Mouse (Mus musculus): ENCODE measurements around the gene Psmc5.

The Psmc5 gene

DNA sequence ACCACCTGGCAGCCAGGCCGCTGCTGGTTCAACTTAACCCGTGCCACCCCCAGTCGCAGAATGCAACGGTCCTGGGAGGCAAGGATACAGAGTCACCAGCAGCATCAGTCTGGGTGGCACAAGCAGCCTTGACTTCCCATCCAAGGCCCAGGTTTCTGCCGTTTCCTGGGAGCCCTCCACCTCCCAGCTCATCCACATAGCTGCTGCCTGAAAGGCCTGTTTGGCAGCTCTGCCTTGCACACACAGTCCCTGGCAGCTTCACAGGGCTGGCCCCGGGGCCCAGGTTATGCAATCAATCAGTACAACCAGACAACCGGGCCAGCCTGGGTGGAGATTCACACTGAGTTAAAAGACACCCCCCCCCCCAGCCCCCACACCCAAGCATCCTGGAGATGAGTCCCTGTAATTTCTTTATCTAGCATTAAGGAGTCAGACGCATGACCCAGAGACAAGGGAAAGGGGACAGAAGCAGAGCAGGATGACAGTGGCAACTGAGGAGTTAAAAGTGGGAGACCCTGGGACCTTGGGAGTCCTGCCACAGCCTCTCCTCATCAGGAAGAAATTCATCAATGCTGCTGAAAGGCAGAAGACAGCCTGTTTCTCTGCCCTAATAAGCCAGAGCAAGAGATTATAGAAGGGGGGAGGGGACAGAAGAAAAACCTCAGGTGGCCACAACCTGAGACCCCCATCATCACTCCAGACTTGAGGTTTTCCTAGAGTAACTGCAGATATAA lies 12.5 kb downstream of the Psmc5 start:
- peak; percentile 51; the same call in 1 of the 2 replicates for ATAC-seq (ENCODE audit: insufficient number of reproducible peaks, low FRiP score, low TSS enrichment)

DNA sequence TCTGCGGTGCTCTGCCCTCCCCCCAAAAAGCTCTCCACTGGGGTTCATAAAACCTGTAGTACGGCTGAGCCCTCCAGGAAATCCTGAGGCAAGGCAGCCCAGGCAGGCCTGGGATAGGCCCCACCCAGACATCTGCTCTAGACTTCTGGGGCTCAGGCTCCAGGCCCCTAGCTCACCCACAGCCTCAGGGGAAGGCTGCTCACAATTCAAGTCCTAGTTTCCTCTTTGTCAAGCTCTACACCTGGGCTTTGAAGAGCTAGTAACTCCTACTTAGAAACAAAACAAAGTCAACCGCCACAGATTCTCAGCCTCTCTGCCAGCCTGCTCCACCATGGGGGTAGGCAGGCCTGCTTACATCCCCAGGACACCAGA lies 13.1 kb downstream of the Psmc5 start:
- no peak for ATAC-seq (ENCODE audit: insufficient number of reproducible peaks, low FRiP score, low TSS enrichment)

DNA sequence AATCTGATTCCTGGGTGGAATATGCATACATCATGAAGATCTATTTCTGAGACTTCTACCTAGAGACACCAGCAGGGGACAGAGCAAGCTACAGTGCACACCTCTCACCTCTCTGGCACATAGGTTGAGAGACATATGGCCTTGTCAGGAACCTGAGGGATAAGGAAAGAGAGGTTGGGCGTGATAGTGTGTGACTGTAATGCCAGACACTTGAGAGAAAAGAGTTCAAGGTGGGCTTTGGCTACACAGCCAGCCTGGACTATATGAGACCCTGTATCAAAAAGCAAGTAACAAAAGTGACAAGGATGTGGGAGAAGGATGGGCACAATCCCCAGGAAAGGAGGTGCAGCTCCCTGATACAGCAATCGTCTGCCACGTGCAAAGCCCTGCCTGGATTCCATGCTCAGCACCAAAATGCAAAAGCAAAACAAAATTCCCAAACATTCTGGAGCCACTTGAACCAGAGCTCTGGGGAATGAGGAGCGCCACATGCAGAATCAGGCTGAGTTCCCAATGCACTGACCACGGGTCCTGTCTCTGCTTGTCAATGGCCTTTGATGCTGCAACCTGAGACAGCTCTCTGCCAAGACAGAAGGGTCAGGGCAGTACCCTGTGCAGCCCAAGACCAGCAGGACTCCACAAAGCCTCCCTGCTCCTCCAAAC lies 15.3 kb downstream of the Psmc5 start:
- no peak for ATAC-seq (ENCODE audit: insufficient number of reproducible peaks, low FRiP score, low TSS enrichment)

DNA sequence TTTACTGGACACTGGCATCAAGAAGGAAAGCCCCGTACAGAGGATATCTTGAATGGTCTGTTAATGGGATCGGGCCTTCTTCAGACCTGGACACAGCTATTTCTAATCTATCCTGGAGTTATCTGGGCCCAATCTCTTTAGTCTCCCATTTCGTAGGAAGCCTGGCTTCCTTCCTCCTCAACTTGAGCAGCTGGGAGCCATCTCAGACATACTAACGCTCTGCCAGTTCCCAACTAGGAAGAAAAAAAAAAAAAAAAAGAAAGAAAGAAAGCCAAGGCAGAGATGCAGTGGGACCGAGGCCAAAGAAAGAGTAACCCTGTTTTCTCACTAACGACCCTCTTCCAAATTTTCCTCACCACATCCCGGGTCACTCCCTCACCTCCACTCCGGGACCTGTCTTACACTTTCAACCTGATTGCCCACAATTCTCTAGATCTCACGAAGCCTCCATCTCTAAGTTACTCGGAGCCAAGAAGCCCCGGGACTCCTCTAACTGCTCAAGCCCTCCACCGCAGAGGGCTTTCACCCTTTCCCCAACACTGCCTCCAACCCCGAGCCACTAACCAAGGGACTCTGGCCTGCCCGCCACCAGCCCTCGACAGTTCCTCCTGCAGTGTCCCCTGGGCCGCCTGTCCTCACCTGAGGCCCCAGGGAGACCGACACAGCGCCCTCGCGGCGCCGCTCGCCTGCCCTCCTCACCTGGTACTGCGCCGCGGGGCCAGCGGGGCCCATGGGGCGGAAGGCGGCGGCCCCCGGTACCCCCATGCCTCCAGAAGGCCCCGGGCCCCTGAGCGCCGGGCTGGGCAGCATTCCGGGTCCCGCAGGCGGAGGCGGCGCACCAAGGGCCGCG lies 16.1 kb downstream of the Psmc5 start:
- ATAC-seq (ENCODE audit: insufficient number of reproducible peaks, low FRiP score, low TSS enrichment), result no peak

DNA sequence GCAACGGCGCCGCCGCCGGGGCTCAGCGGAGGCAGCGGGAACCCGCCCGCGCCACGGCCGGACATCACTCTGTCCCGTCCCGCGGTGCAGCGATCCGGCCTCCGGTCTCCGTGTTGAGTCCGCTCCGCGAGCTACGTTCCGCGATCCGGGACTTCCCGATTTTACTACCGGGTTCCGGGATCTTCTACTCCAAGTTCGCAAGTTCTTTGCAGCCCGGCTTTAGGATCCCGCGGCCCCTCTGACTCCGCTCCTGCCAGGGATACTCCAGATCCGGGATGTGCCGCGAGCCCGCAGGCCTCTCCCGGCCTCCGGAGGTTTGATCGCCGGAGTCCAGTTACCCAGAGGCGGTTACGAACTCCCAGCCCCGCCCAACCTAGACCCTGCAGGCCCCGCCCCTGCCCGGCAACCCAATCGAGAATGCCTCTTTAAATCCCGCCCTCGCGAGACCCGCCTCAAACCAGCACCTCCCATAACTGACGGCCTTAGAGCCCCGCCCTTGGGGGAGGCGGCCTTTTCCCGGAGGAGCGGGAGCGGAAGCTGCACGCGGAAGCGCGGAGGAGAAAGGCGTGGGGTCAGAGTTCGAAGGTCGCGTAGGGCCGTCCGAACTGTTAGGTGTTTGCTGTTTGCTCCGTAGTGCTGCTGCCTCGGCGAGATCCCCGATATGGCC lies 16.8 kb downstream of the Psmc5 start, which contains the start of gene Smarcd2:
Gene Smarcd2, minus strand, starts transcription at position 329 of the 667 bp plus-strand sequence.
- ATAC-seq (ENCODE audit: insufficient number of reproducible peaks, low FRiP score, low TSS enrichment), result peak; percentile 67

DNA sequence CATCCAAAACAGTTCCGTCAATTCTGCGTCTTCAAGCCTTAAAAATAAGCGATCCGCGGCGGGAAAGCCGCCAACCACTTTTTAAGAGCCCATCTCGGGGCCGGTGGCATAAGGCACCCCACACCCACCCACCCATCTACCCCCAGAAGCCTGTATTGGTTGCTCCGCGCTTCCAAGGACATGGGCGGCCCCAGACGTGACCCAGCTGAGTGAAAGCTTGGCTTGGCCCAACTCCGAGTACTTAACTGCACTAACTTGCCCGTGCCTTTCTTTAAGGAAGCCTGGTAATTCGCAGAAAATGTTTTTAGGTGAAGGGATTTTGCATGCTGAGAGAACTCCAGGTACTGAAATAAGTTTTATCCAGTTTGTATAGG lies 17.3 kb downstream of the Psmc5 start:
- ATAC-seq (ENCODE audit: insufficient number of reproducible peaks, low FRiP score, low TSS enrichment), result no peak

DNA sequence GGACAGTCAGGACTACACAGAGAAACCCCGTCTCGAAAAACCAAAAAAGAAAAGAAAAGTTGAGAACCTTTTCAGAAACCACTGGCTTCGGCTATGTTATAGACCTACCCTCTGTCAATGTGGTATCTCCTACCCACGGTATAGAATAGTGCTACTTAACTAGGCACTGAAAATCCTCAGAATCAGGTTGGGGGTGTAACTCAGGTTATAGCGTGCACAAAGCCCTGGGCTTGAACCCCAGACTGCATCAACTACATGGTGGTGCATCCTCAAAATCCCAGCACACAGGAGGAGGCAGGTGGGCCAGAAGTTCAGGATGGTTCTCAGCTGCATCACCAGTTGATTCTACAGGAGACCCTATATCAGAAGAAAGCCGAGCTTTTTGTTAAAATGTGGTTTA lies 17.9 kb downstream of the Psmc5 start:
- no peak for ATAC-seq (ENCODE audit: insufficient number of reproducible peaks, low FRiP score, low TSS enrichment)

DNA sequence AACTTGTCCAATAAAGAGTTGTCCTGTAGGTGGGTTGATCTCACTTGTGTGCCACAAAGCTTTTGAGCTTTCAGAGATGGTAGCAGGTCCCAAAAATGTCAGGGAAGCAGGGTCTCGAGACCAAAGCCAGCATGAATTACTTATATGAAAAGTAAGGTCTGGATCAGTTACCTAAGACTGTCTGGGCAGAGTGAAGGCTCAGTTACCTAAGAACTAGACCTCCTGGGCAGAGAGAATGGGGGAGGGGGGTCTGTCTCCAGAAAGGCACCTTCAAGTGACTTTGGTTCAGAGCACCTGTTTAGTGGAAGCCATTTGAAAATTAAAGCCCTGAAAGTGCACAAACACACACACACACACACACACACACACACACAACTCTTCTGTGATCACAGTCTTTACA lies 18.4 kb downstream of the Psmc5 start:
- no peak for ATAC-seq (ENCODE audit: insufficient number of reproducible peaks, low FRiP score, low TSS enrichment)

DNA sequence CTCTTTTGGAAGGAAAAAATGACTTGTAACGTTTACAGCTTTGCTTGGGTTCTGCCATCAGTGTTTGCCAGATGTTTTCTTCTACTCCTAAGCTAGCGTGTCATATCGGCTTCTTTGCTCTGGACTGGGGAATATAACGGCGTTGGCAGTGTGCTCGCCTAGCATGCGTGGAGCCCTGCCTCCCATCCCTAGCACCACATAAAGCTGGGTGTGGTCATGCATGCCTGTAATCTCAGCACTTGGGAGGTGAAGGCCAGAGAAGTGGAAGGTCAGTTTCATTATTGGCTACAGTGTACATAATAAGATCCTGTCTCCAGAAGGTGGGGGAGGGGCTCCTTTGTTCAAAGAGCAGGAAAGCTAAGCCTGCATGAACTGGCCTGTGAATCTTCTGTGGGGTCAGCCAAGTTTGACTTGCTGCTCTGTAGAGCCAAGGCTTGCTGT lies 19.0 kb downstream of the Psmc5 start:
- no peak for ATAC-seq (ENCODE audit: insufficient number of reproducible peaks, low FRiP score, low TSS enrichment)

DNA sequence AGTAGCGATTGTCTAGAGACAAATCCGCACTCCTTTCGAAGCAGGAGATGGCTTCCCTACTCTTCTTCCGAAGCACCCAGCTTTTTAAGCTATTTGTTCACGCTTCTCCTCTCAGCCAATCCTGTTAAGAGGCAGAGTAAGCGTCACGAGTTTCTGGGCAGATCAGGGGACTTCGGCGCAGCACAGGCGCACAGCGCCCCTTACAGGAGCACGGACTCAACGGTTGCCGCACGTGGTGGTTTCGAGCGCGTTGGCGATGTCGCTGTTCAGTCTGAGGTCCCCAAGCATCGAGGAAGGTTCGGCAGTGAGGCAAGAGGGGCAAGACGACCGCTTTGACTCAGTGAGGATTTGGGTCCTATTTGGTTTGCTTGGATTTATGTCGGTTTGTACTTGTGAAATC lies 20.5 kb downstream of the Psmc5 start, which contains the start of gene Tcam1:
Gene Tcam1, plus strand, starts transcription at position 219 of the 400 bp plus-strand sequence.
- peak; percentile 50 for ATAC-seq (ENCODE audit: insufficient number of reproducible peaks, low FRiP score, low TSS enrichment)

DNA sequence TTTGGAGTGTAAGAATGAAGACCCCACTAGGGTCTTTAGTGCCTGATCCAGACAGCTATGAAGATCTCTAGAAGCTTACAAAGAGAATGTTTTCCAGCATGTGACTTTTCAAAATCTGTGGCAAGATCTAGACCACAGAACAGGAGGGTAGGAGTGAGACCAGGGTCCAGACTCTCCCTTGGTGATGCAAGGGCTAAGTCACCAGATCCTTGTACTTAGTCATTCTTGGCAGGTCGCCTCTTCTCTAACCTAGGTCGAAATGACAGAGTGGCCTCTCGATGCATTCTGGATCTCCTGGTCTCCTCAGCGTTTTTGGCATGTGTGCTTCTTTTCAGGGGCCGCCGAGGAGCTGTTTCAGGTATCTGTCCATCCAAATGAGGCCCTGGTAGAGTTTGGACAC lies 26.5 kb downstream of the Psmc5 start:
- no peak for ATAC-seq (ENCODE audit: insufficient number of reproducible peaks, low FRiP score, low TSS enrichment)

DNA sequence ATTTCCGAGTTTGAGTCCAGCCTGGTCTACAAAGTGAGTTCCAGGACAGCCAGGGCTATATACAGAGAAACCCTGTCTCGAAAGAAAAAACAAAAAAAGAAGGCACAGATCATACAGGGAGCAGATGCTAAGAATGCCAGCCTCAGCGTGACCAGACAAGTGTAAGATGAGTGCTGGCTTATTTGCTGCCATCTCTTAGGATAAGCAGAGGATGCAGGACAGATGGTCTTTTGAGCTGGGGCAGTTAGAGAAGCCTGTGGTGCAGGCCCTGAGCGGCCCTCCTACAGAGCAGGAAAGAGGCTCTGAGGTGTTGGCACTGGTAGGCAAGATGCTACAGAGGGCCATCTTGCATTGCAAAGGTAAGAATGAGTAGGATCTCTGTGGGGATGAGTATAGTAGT lies 27.4 kb downstream of the Psmc5 start:
- ATAC-seq (ENCODE audit: insufficient number of reproducible peaks, low FRiP score, low TSS enrichment), result no peak

DNA sequence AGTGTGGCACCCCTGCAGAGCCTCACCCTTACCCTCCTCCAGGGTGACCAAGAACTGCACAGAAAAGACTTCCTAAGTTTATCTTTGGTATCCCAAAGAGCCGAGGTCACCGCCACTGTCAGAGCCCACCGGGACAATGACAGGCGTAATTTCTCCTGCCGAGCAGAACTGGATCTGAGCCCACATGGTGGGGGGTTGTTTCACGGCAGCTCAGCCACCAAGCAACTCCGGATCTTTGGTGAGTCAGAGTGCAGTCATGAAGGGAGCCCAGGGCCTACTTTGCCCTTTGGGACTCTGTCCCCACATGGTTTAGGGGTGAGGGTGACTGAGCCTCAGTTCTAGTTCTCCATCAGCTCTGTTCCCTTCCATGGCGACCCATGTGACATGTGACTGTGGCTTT lies 28.2 kb downstream of the Psmc5 start:
- no peak for ATAC-seq (ENCODE audit: insufficient number of reproducible peaks, low FRiP score, low TSS enrichment)

DNA sequence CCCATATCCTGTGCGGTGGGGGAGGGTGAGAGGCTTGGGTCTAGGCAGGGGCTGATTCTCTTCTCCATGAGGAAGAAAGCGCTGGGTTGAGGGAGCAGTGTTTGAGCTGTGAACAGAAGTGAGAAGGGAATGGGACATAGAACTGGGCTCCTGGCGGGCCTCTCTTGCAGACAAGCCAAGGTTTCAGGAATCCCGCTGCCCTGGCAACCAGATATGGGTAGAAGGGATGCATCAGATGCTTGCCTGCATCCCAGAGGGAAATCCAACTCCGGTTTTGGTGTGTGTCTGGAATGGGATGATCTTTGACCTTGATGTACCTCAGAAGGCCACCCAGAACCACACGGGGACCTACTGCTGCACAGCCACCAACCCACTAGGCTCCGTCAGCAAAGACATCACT lies 30.3 kb downstream of the Psmc5 start:
- no peak for ATAC-seq (ENCODE audit: insufficient number of reproducible peaks, low FRiP score, low TSS enrichment)

DNA sequence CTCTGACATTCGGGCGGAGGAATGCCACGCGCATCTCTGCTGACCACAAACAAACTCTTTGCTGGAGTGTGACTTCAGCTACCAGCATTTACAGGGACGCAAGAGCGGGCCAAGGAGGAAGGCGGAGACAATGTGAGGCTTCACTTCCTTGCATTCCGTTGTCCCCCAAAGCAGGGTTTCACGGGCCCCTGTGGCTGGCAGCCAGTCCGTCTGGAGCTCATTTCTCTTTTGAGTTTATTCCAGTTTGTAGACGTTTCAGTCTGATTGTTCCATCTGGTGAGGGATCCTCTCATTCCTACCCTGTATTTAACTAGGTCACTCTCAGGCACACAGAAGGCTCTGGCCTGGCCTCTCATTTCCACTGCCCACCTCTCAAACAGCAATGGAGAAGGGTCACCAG lies 31.0 kb downstream of the Psmc5 start:
- peak; percentile 71 for ATAC-seq (ENCODE audit: insufficient number of reproducible peaks, low FRiP score, low TSS enrichment)

DNA sequence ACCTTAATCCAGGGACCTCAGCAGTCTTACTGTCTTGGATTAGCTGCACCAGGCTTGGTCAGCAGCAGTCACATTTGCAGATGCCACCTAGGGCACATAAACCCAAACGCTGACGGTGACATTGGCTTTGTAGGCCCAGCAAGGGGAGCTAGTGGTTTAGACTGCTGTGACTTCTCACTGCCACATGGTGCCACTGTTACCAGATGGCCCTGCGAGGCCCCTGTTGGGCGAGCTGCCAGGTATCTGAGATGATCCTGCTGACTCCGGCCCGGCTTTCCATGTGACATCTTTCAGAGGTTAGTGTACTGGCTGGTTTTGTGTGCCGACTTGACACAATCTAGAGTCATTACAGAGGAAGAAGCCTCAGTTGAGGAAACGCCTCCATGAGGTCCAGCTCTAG lies 33.4 kb downstream of the Psmc5 start:
- ATAC-seq (ENCODE audit: insufficient number of reproducible peaks, low FRiP score, low TSS enrichment), result peak; percentile 58; the same call in 1 of the 2 replicates

DNA sequence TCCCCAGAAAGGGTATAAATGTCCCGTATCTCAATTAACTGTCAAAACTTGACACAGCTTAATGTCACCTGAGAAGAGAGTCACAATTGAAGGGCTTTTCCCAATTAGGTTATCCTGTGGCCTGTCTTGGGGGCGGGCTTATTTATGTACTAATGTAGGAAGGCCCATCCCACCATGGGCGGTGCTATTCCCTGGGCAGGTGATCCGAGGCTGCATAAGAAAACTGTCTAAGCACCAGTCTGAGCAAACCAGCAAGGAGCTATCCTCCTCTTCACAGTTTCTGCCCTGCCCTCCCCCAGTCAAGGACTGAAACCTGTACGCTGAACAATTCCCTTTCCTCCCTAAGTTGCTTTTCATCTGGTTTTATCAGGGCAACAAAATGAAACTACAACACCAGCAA lies 34.4 kb downstream of the Psmc5 start:
- no peak for ATAC-seq (ENCODE audit: insufficient number of reproducible peaks, low FRiP score, low TSS enrichment)

DNA sequence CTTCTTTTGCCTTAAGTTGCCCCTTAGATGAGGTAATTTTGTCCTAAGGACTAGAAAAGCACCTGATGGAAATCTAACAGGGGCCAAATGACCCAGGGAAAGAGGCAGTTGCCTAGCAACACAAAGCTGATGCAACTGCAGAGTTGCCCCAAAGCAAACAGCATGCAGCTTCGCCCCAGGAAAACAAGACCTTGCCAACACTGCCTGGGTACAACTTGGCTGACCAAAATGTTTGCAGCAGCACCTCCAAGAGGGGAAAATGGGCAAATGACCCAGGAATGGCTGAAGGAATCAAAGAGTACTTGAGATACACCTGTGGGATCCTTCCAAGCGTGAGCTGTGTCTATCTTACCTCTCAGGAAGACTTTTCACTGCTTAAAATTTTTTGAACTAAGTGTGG lies 35.9 kb downstream of the Psmc5 start:
- ATAC-seq (ENCODE audit: insufficient number of reproducible peaks, low FRiP score, low TSS enrichment), result no peak

DNA sequence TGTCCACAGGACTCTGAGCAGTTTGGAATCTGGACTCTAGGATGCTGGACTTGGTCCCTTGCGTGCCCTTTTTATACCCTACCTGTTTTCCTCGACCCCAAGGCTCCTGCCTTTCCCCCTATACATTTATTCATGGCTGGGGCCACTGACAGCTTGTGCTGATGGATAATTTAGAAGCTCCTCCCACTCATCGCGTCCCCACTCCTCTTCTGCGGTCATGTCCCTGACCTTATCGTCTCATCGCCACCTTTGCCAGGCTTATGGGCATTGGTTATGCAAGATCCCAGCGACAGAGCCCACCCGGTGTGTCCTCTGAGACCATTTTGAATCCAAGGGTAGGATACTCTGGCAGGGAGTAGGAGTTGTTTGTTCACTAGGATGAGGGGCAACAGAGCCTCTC lies 45.8 kb downstream of the Psmc5 start, which contains the start of gene Gh:
Gene Gh, minus strand, starts transcription at position 101 of the 400 bp plus-strand sequence.
- no peak for ATAC-seq (ENCODE audit: insufficient number of reproducible peaks, low FRiP score, low TSS enrichment)

DNA sequence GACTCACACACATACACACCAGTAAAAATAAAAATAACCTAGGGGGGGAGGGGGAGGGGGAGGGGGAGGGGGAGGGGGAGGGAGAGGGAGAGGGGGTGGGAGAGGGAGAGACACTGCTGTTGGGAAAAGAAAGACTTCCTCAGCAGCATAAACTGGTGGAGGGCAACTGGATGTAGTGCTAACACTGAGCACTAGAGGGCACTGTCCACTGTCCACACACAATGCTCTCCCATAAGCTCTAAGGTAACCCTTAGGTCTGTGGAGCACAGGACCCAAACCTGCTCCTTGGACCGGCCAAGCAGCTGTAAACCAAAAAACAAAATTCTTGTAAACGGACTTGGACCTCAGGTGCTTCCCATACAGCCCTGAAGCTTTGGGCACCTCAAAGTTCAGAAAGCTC lies 46.7 kb downstream of the Psmc5 start:
- peak; percentile 64; the same call in 1 of the 2 replicates for ATAC-seq (ENCODE audit: insufficient number of reproducible peaks, low FRiP score, low TSS enrichment)
